Mouse (Mus musculus): ENCODE data around the gene Otoa. TPM values are rescaled to one million over a fixed set of nuclear protein-coding genes. Genes with fewer than 3 reads are reported as not detected.
A peak's percentile ranks its signal among the peaks of the same experiment; 100 is the strongest.

Gene Otoa
- polyA plus RNA-seq (2016; fragmentation: Nextera tagmentation; extraction: Ambion mirVana), result 0.26 TPM in 1 of 2 replicates, not detected in the other

DNA sequence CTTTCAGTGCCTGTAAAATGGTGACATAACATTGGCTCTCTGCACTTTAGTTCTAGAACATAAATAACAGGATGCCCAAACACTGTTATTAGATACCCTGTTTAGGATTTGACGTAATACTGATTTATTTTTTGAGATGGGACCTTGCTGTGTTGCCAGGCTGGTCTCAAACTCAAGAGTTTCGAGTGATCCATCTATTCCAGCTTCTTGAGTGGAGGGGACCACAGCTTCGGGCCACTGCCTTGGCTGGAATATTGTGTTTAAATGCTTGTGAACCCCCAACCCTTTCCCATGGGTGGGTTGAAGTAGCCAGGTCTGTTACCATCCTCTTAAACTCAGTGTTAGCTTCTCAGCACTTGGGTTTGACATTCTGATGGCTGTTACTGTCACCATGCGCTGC is at the start of gene Otoa:
TSS of gene Otoa (plus strand) at position 301 of the 400 bp plus-strand sequence.
- H3K4me1 ChIP-seq (replicated peaks), result peaks cover 14% of the 10 kb centered on the region
- ATAC-seq (ENCODE audit: insufficient number of reproducible peaks, low FRiP score), result no peak
- H3K36me3 ChIP-seq, result peaks cover 26% of the 10 kb centered on the region
- no peak within 1 kb of the TSS for H3K27ac ChIP-seq (ENCODE audit: poor library complexity, severe bottlenecking)
- H3K9ac ChIP-seq, result no peak within 1 kb of the TSS
- no peak within 1 kb of the TSS for H3K4me2 ChIP-seq
- WGBS, result 91% methylated on average over 4 of the region's 4 CpGs
- H3K4me3 ChIP-seq, result no peak within 1 kb of the TSS
- peaks cover 4% of the 10 kb centered on the region; the same call in 1 of the 2 replicates for H3K9me3 ChIP-seq (replicated peaks)
- H3K27me3 ChIP-seq (replicated peaks), result no peaks in the 10 kb centered on the region; the same call in 1 of the 2 replicates

DNA sequence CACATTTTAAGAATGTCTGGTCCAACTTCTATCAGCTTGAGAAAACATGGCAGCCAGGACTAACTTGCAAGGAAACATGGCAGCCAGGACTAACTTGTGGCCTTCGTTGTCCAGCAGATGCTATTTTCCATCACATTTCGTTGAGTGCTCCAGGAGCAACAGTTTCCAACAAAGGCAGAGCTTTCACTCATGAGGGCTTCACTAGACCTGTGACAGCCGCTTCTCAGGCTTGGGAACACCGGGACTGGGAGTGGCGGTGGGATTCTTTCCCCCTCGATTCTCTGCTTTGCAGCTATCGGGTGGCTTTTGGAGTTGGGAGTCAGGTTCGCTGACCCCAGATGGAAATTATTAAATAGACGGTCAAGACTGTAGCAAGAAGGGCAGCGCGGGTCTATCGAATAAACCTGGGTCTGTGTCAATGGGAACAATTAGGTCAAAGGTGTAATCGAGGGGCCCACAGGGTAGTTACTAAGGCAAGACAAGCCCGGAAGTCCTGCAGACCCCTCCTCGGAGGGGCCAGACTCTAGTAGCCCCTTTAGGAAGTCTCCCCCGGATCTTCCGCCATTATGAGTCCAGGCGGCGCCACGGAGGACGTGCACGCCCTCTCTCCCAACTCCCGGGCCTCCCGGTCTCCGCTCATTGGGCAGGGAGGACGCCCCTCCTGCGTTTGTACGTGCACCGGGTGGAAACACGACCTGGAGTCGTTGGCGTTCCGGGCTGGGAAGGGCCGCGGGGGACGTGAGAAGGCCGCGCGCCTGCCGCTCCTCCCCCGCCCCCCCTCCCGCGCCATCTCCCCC is 47.4 kb upstream of the Otoa start, which contains the start of gene Mettl9:
TSS of gene Mettl9 (plus strand) at position 590 of the 797 bp plus-strand sequence.
- peak within 1 kb of the TSS; percentile 88 for H3K4me2 ChIP-seq
- peak within 1 kb of the TSS; percentile 99 for H3K9ac ChIP-seq
- 4% methylated on average over 39 of the region's 43 CpGs for WGBS
- H3K27me3 ChIP-seq (replicated peaks), result peaks cover 23% of the 10 kb centered on the region
- peak within 1 kb of the TSS; percentile 90 for H3K27ac ChIP-seq (ENCODE audit: poor library complexity, severe bottlenecking)
- H3K36me3 ChIP-seq, result no peaks in the 10 kb centered on the region
- no peaks in the 10 kb centered on the region for H3K9me3 ChIP-seq (replicated peaks)
- peak within 1 kb of the TSS; percentile 90 for H3K4me3 ChIP-seq
- peak; percentile 97 for ATAC-seq (ENCODE audit: insufficient number of reproducible peaks, low FRiP score)
- peaks cover 20% of the 10 kb centered on the region for H3K4me1 ChIP-seq (replicated peaks)

DNA sequence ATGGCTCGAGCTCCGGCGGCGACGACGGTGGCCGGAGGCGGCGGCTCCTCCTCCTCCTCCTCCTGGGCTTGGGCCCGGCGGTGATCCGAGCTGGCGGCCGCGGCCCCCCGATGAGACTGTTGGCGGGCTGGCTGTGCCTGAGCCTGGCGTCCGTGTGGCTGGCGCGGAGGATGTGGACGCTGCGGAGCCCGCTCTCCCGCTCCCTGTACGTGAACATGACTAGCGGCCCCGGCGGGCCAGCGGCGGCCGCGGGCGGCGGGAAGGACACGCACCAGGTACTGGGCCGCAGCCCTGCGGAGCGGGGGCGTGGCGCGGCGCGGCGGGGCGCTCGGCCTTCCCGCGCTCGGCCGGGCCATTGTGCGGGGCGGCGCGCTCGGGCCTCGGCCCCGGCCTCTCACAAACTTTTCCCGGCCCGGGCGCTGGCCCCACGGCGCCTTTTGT is 46.7 kb upstream of the Otoa start:
- ATAC-seq (ENCODE audit: insufficient number of reproducible peaks, low FRiP score), result peak; percentile 83
- Histone ChIP-seq H3K4me2 (peak overlapping the region; percentile 88), H3K27ac (ENCODE audit: poor library complexity, severe bottlenecking) (peak overlapping the region; percentile 90), H3K9ac (peak overlapping the region; percentile 99), H3K36me3 (no peaks in the 10 kb centered on the region), H3K4me1 (replicated peaks) (peaks cover 21% of the 10 kb centered on the region), H3K9me3 (replicated peaks) (no peaks in the 10 kb centered on the region), H3K27me3 (replicated peaks) (peaks cover 23% of the 10 kb centered on the region), H3K4me3 (peak overlapping the region; percentile 90)
- WGBS, result 0% methylated on average over 49 of the region's 63 CpGs

DNA sequence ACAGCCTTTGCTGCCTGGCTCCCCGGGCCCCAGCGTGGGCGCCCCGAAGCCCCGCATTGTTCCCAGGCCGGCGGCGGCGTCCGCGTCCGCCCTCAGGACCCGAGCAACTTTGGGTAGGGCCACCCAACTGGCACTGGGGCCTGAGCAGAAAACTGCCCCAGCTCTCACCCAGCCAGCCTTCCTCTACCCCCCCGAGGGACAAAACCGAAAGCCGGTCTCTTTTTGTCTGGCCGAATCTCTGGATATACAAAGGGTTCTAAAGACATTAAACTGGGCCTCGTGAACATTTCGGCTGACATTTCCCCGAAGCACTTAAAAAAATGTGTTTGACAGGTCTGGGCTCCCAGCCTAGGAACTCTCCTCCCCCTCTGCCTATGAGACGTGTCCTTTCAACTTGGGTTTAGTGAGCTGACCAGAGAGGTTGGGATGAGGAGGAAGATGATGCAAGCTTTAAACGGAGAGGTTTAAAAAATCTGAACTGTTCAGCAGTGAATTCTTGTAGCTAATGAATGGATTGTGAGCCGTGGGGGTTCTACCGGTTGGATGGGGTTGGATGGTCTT is 46.2 kb upstream of the Otoa start:
- peak overlapping the region; percentile 88 for H3K4me2 ChIP-seq
- H3K9ac ChIP-seq, result peak overlapping the region; percentile 99
- ATAC-seq (ENCODE audit: insufficient number of reproducible peaks, low FRiP score), result peak; percentile 40
- under 1% methylated on average over 24 of the region's 24 CpGs for WGBS
- peaks cover 20% of the 10 kb centered on the region for H3K27me3 ChIP-seq (replicated peaks)
- no peaks in the 10 kb centered on the region for H3K9me3 ChIP-seq (replicated peaks)
- peak overlapping the region; percentile 90 for H3K27ac ChIP-seq (ENCODE audit: poor library complexity, severe bottlenecking)
- H3K36me3 ChIP-seq, result no peaks in the 10 kb centered on the region
- H3K4me3 ChIP-seq, result peak overlapping the region; percentile 90
- peaks cover 26% of the 10 kb centered on the region for H3K4me1 ChIP-seq (replicated peaks)

DNA sequence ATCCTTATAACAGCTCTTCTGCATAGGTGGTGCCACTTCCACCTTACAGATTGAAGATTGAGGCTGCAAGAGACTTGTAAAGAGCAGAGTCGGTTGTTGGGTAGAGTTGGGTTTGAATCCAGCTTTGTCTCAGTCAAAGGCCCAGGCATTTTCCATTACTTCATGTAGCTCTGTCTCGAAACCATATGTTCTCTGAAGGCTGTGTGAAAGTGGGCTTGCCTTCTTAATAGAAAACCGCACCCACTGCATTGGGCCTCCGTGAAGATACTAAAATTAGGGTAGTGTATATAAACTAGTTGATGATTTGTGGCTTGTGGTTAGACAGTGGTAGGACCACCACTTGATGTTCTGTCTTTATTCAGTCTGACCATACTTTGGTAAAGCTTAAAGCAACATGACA is 40.9 kb upstream of the Otoa start:
- Histone ChIP-seq H3K4me3 (no peak overlapping the region), H3K36me3 (no peaks in the 10 kb centered on the region), H3K27me3 (replicated peaks) (no peaks in the 10 kb centered on the region), H3K27ac (ENCODE audit: poor library complexity, severe bottlenecking) (no peak overlapping the region), H3K9me3 (replicated peaks) (no peaks in the 10 kb centered on the region), H3K9ac (no peak overlapping the region), H3K4me1 (replicated peaks) (peaks cover 41% of the 10 kb centered on the region), H3K4me2 (no peak overlapping the region)
- ATAC-seq (ENCODE audit: insufficient number of reproducible peaks, low FRiP score), result no peak
- 80% methylated on average over 4 of the region's 4 CpGs for WGBS

DNA sequence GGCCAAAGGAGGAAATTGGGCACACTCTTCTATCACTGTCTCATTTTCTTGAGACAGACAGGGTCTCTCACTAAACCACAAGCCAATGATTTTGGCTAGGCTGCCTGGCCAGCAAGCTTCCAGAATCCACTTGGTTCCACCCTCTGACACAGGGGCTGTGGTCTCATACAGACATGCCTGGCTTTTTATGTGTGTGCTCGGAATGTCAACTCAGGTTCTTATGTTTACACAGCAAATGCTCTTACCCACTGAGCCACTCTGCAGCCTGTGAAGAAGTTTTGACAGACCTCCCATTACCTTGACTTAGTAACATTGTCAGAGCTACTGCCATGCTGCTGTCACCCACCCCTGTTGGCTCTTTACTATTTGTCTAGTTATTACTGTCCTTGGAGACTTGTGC is 39.5 kb upstream of the Otoa start:
- H3K9me3 ChIP-seq (replicated peaks), result no peaks in the 10 kb centered on the region
- peaks cover 31% of the 10 kb centered on the region for H3K4me1 ChIP-seq (replicated peaks)
- no peak overlapping the region for H3K4me3 ChIP-seq
- 76% methylated on average over 1 of the region's 1 CpGs for WGBS
- ATAC-seq (ENCODE audit: insufficient number of reproducible peaks, low FRiP score), result no peak
- no peak overlapping the region for H3K4me2 ChIP-seq
- H3K27me3 ChIP-seq (replicated peaks), result no peaks in the 10 kb centered on the region
- H3K9ac ChIP-seq, result no peak overlapping the region
- no peaks in the 10 kb centered on the region for H3K36me3 ChIP-seq
- no peak overlapping the region for H3K27ac ChIP-seq (ENCODE audit: poor library complexity, severe bottlenecking)

DNA sequence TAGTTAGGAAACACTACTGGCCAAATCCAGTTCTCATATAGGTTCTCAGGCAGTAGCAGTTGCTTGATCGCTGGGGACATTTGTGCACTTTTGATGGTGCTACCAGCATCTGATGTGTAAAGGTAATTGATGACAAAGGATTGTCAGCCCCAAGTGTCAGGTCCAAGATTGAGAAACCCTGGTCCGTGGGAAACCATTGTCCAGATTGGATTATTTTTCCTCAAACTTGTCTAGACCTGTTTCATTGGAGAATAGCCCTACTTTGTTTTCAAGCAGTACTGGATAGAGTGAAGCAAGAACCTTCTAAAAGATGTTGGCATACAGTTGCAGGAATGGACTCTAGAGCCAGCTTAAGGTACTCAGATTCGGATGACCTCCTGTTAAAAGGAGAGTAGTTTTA is 38.4 kb upstream of the Otoa start:
- Histone ChIP-seq H3K27ac (ENCODE audit: poor library complexity, severe bottlenecking) (no peak overlapping the region), H3K4me2 (no peak overlapping the region), H3K9me3 (replicated peaks) (no peaks in the 10 kb centered on the region), H3K4me1 (replicated peaks) (peaks cover 24% of the 10 kb centered on the region), H3K9ac (no peak overlapping the region), H3K36me3 (no peaks in the 10 kb centered on the region), H3K4me3 (no peak overlapping the region), H3K27me3 (replicated peaks) (no peaks in the 10 kb centered on the region)
- 88% methylated on average over 3 of the region's 3 CpGs for WGBS
- no peak for ATAC-seq (ENCODE audit: insufficient number of reproducible peaks, low FRiP score)

DNA sequence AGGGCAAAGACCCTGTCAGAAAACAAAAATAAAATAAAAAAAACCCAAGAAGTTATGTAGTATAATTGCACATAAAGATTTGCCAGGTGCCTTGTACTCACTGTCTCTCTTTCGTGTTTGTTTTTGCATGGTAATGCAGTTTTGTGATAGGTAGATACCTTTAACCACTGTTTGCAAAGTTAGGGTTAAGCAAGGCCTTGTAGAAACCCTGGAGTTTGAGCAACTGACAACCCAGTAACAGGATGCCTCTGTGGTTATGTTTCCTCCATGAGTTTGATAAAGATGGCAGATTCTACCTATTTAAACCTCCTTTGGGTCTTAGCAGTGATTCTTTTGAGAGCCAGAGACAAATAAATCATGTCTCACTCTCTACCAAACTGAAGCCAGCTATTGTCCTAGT is 37.9 kb upstream of the Otoa start:
- Histone ChIP-seq H3K4me2 (no peak overlapping the region), H3K9ac (no peak overlapping the region), H3K9me3 (replicated peaks) (no peaks in the 10 kb centered on the region), H3K4me1 (replicated peaks) (peaks cover 21% of the 10 kb centered on the region), H3K27ac (ENCODE audit: poor library complexity, severe bottlenecking) (no peak overlapping the region), H3K27me3 (replicated peaks) (no peaks in the 10 kb centered on the region), H3K4me3 (no peak overlapping the region), H3K36me3 (peaks cover 4% of the 10 kb centered on the region)
- no peak for ATAC-seq (ENCODE audit: insufficient number of reproducible peaks, low FRiP score)
- WGBS, result 93% methylated on average over 1 of the region's 1 CpGs

DNA sequence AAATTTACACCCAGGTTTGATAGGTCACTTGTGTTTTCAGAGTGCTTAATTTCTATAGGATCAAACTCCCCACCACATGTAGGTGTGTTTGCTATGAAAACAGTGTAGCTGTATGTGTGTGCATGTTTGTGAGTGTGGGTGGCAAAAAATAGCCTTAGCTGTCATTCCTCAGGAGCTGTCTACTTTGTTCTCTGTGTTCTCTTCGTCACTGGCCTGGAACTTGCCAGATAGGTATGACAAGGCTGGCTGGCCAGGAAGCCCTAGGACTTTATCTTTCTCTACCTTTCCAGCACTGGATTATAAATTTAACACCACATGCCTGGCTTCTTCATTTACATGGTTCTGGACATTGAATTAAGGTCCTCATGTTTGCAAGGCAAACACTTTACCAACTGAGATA is 37.2 kb upstream of the Otoa start:
- no peaks in the 10 kb centered on the region for H3K9me3 ChIP-seq (replicated peaks)
- 29% methylated on average over 1 of the region's 1 CpGs for WGBS
- no peak overlapping the region; the same call in 1 of the 2 replicates for H3K27ac ChIP-seq (ENCODE audit: poor library complexity, severe bottlenecking)
- no peak overlapping the region for H3K9ac ChIP-seq
- peaks cover 21% of the 10 kb centered on the region for H3K4me1 ChIP-seq (replicated peaks)
- no peak overlapping the region for H3K4me2 ChIP-seq
- H3K36me3 ChIP-seq, result peaks cover 5% of the 10 kb centered on the region
- no peak overlapping the region for H3K4me3 ChIP-seq
- H3K27me3 ChIP-seq (replicated peaks), result no peaks in the 10 kb centered on the region
- ATAC-seq (ENCODE audit: insufficient number of reproducible peaks, low FRiP score), result no peak

DNA sequence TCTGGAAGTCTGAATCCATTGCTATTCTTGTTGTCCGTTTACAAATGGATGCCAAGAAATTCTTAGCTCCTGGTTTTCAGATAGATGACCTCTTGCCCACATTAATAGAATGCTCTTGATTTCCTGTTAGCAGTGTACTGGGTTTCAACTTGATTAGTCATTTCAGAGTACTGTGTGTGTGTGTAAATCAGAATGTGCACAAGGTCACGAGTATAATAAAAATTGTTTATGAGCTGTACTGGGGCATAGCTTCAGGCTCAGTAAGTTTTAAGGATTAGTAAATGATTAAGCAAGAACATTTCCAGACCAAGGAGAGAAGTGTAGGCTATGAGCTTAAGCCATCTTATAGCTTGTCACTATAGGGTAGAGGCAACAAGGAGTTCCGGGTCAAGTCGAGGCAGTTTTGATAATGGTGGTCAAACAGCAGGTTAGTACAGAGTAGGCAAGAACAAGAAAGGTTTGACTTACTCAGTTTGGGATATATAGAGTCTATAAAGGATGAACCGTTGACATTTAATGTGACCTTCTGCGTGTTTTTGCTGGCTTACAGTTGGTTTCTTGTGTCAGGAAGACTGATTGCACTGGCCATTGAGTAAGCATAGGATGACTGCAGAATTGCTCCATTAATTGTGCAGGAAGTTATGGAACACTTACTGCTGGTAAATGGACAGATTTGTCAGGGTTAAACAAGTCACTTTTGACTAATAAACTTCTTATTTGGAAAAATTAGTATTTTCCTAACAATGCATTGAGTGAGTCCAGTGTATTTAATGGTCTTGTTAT is 35.6 kb upstream of the Otoa start:
- Histone ChIP-seq H3K9ac (no peak overlapping the region), H3K27ac (ENCODE audit: poor library complexity, severe bottlenecking) (no peak overlapping the region)

DNA sequence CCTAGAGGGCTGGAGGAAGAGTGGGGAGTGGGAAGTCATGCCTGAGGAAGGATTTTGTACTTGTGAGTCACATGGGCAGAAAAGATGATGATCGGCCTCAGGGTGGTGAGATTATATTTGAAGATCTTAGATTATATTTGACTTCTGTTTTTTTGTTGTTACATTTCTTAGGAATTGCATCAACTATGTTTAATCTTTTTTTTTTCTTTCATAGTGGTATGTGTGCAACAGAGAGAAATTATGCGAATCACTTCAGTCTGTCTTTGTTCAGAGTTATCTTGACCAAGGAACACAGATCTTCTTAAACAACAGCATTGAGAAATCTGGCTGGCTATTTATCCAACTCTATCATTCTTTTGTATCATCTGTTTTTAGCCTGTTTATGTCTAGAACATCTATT is 33.8 kb upstream of the Otoa start:
- ATAC-seq (ENCODE audit: insufficient number of reproducible peaks, low FRiP score), result no peak
- Histone ChIP-seq H3K27me3 (replicated peaks) (no peaks in the 10 kb centered on the region), H3K4me2 (no peak overlapping the region), H3K9me3 (replicated peaks) (no peaks in the 10 kb centered on the region), H3K4me3 (no peak overlapping the region), H3K36me3 (peaks cover 24% of the 10 kb centered on the region), H3K9ac (no peak overlapping the region), H3K27ac (ENCODE audit: poor library complexity, severe bottlenecking) (no peak overlapping the region), H3K4me1 (replicated peaks) (peaks cover 13% of the 10 kb centered on the region)
- WGBS, result 82% methylated on average over 2 of the region's 2 CpGs

More for the DNA sequence above, 35.6 kb upstream of the Otoa start:
- Histone ChIP-seq H3K9me3 (replicated peaks) (no peaks in the 10 kb centered on the region), H3K36me3 (peaks cover 14% of the 10 kb centered on the region), H3K4me2 (no peak overlapping the region), H3K27me3 (replicated peaks) (no peaks in the 10 kb centered on the region), H3K4me1 (replicated peaks) (peaks cover 15% of the 10 kb centered on the region), H3K4me3 (no peak overlapping the region)
- 91% methylated on average over 6 of the region's 6 CpGs for WGBS
- ATAC-seq (ENCODE audit: insufficient number of reproducible peaks, low FRiP score), result no peak
